19 mouse cellular contexts compared by ENCODE assay signal in genomic region chr12:105075496-105075895, GRCm38 (mm10). TPM values are rescaled to one million over a fixed set of nuclear protein-coding genes. Genes with fewer than 3 reads are reported as not detected.
DNase-seq lines count a peak whose midpoint lies in the region; ATAC-seq and TF ChIP-seq lines count a peak whose summit lies in the region.
"Had no signal": no experiment of that assay in that cellular context is flagged by ENCODE, and none has a peak within 500 bp of the region (broad histone marks: within the 10 kb centered on the region; RNA-seq: fewer than 3 reads in every experiment).

No protein-coding gene starts in this region.

- no peaks in the 10 kb centered on the region for H3K9me3 ChIP-seq in hindbrain, embryonic 13.5 days
- no peaks in the 10 kb centered on the region for H3K9me3 ChIP-seq in hindbrain, embryonic 11.5 days (ENCODE audit: control insufficient read depth, low read length)
- no peaks in the 10 kb centered on the region for H3K9me3 ChIP-seq in ES-Bruce4 (replicated peaks; ENCODE audit: control insufficient read depth, insufficient read depth, low read length, poor library complexity, severe bottlenecking)
- H3K9me3 ChIP-seq in ES-E14 (ENCODE audit: control insufficient read depth, insufficient read depth, low read depth, low read length), result no peaks in the 10 kb centered on the region
- H3K9me3 ChIP-seq in hindbrain, postnatal 0 days (ENCODE audit: low read length), result no peaks in the 10 kb centered on the region
- no peaks in the 10 kb centered on the region for H3K9me3 ChIP-seq in intestine, embryonic 16.5 days (ENCODE audit: control insufficient read depth, low read length)
- H3K9me3 ChIP-seq: heart, embryonic 15.5 days; limb, embryonic 12.5 days; megakaryocyte, embryonic 14.5 days had no signal

- in situ Hi-C loops in ES-E14 (cut with MboI; ENCODE audit: low sequenced_read_pairs in 2 of 2, unreplicated experiment in 2 of 2), result no loop called here

- peak; percentile 69; the same call in 1 of the 2 replicates for TF ChIP-seq EP300 in ES-Bruce4 (IDR thresholded peaks at IDR 0.05; ENCODE audit: insufficient read depth, low read depth, low read length)

- DNase-seq in hindbrain, embryonic 11.5 days (ENCODE audit: low spot score), result no peak
- DNase-seq in ES-E14 (ENCODE audit: low read depth, low spot score), result no peak
- no peak for DNase-seq in hindbrain, postnatal 0 days (ENCODE audit: low spot score)
- DNase-seq in heart, postnatal 4 days, result no peak
- DNase-seq in right cerebral cortex, postnatal 36 days (ENCODE audit: low spot score in 2 of 2), result no peak
- DNase-seq: cerebellum, adult 11 months; kidney, postnatal 36 days; right cerebral cortex, postnatal 14 days; thymus, postnatal 4 days had no signal

- H3K36me3 ChIP-seq in hindbrain, embryonic 13.5 days, result no peaks in the 10 kb centered on the region
- no peaks in the 10 kb centered on the region for H3K36me3 ChIP-seq in hindbrain, embryonic 11.5 days (ENCODE audit: control insufficient read depth, insufficient read depth, low read length)
- H3K36me3 ChIP-seq in ES-Bruce4 (ENCODE audit: control insufficient read depth, insufficient read depth, low read length, poor library complexity, severe bottlenecking), result no peaks in the 10 kb centered on the region
- H3K36me3 ChIP-seq in ES-E14 (ENCODE audit: control insufficient read depth, insufficient read depth, low read length, poor library complexity, severe bottlenecking), result no peaks in the 10 kb centered on the region
- H3K36me3 ChIP-seq in hindbrain, postnatal 0 days (ENCODE audit: insufficient read depth, low read length), result no peaks in the 10 kb centered on the region
- no peaks in the 10 kb centered on the region for H3K36me3 ChIP-seq in intestine, embryonic 16.5 days (ENCODE audit: control insufficient read depth, insufficient read depth, low read length)
- H3K36me3 ChIP-seq: heart, embryonic 15.5 days; limb, embryonic 12.5 days had no signal

- no peak overlapping the region for H3K9ac ChIP-seq in hindbrain, embryonic 13.5 days
- H3K9ac ChIP-seq in hindbrain, embryonic 11.5 days (ENCODE audit: low read depth, low read length), result no peak overlapping the region
- no peak overlapping the region for H3K9ac ChIP-seq in ES-Bruce4 (ENCODE audit: low read depth, poor library complexity, severe bottlenecking)
- H3K9ac ChIP-seq in ES-E14 (ENCODE audit: insufficient read depth, low read depth, low read length, poor library complexity, severe bottlenecking), result no peak overlapping the region
- H3K9ac ChIP-seq in hindbrain, postnatal 0 days (replicated peaks; ENCODE audit: low read length), result no peak overlapping the region
- no peak overlapping the region for H3K9ac ChIP-seq in intestine, embryonic 16.5 days (ENCODE audit: low read depth, low read length)
- H3K9ac ChIP-seq: heart, embryonic 15.5 days; limb, embryonic 12.5 days; liver, embryonic 14.5 days had no signal

- no peaks in the 10 kb centered on the region for H3K27me3 ChIP-seq in hindbrain, embryonic 13.5 days
- H3K27me3 ChIP-seq in hindbrain, embryonic 11.5 days (ENCODE audit: control insufficient read depth, insufficient read depth, low read length), result no peaks in the 10 kb centered on the region
- no peaks in the 10 kb centered on the region for H3K27me3 ChIP-seq in ES-Bruce4 (ENCODE audit: control insufficient read depth, insufficient read depth, low read length, poor library complexity, severe bottlenecking)
- H3K27me3 ChIP-seq in hindbrain, postnatal 0 days (ENCODE audit: insufficient read depth, low read length), result no peaks in the 10 kb centered on the region
- H3K27me3 ChIP-seq in intestine, embryonic 16.5 days (replicated peaks; ENCODE audit: control insufficient read depth, insufficient read depth, low read length), result no peaks in the 10 kb centered on the region
- H3K27me3 ChIP-seq: limb, embryonic 12.5 days had no signal

- WGBS in hindbrain, embryonic 13.5 days, result 54% methylated on average over 7 of the region's 7 CpGs
- WGBS in hindbrain, embryonic 11.5 days, result 73% methylated on average over 7 of the region's 7 CpGs
- WGBS in hindbrain, postnatal 0 days, result 50% methylated on average over 7 of the region's 7 CpGs
- WGBS in intestine, embryonic 16.5 days, result 46% methylated on average over 7 of the region's 7 CpGs

- peaks cover 8% of the 10 kb centered on the region for H3K4me1 ChIP-seq in hindbrain, embryonic 13.5 days (replicated peaks)
- no peaks in the 10 kb centered on the region for H3K4me1 ChIP-seq in hindbrain, embryonic 11.5 days (replicated peaks; ENCODE audit: control insufficient read depth, insufficient read depth, low read length)
- H3K4me1 ChIP-seq in ES-Bruce4 (ENCODE audit: control insufficient read depth, insufficient read depth, low read length), result peaks cover 11% of the 10 kb centered on the region
- peaks cover 5 to 11% of the 10 kb centered on the region in 2 experiments; a peak in 2 of 4 replicates for H3K4me1 ChIP-seq in ES-E14 (ENCODE audit: control insufficient read depth in 2 of 2, insufficient read depth in 2 of 2, low read length in 2 of 2, poor library complexity in 1 of 2)
- no peaks in the 10 kb centered on the region for H3K4me1 ChIP-seq in hindbrain, postnatal 0 days (ENCODE audit: insufficient read depth, low read length)
- H3K4me1 ChIP-seq in intestine, embryonic 16.5 days (ENCODE audit: control insufficient read depth, insufficient read depth, low read length), result no peaks in the 10 kb centered on the region; the same call in 1 of the 2 replicates
- H3K4me1 ChIP-seq: heart, embryonic 15.5 days; limb, embryonic 12.5 days had no signal

- H3K4me3 ChIP-seq in hindbrain, embryonic 13.5 days, result no peak overlapping the region
- no peak overlapping the region for H3K4me3 ChIP-seq in hindbrain, embryonic 11.5 days (ENCODE audit: low read depth, low read length)
- H3K4me3 ChIP-seq in ES-Bruce4 (ENCODE audit: low read depth, low read length), result no peak overlapping the region
- H3K4me3 ChIP-seq in ES-E14 (ENCODE audit: insufficient read depth in 1 of 2, low read depth in 1 of 2, low read length in 2 of 2, poor library complexity in 1 of 2, severe bottlenecking in 1 of 2), result no peak overlapping the region
- H3K4me3 ChIP-seq in hindbrain, postnatal 0 days (ENCODE audit: low read length), result no peak overlapping the region
- no peak overlapping the region for H3K4me3 ChIP-seq in intestine, embryonic 16.5 days (ENCODE audit: low read length)
- H3K4me3 ChIP-seq: heart, embryonic 15.5 days; limb, embryonic 12.5 days; megakaryocyte, embryonic 14.5 days had no signal

- H3K4me2 ChIP-seq in hindbrain, embryonic 13.5 days, result no peak overlapping the region
- H3K4me2 ChIP-seq in hindbrain, embryonic 11.5 days (replicated peaks; ENCODE audit: low read depth, low read length), result no peak overlapping the region
- no peak overlapping the region for H3K4me2 ChIP-seq in hindbrain, postnatal 0 days (ENCODE audit: low read depth, low read length)
- no peak overlapping the region for H3K4me2 ChIP-seq in intestine, embryonic 16.5 days (ENCODE audit: low read depth, low read length)
- H3K4me2 ChIP-seq: heart, embryonic 15.5 days; limb, embryonic 12.5 days had no signal

- no peak for ATAC-seq in hindbrain, embryonic 13.5 days (ENCODE audit: low FRiP score)
- ATAC-seq in hindbrain, embryonic 11.5 days (ENCODE audit: low FRiP score), result no peak; the same call in 1 of the 2 replicates
- ATAC-seq in hindbrain, postnatal 0 days, result 0 out of 2 replicates have a peak, but pooled peaks have one; percentile 40
- no peak for ATAC-seq in intestine, embryonic 16.5 days
- ATAC-seq: CD4-positive, CD25-positive, alpha-beta regulatory T cell, adult 4 months; lung, postnatal 0 days; Patski had no signal

- no peak for TF ChIP-seq CTCF in ES-Bruce4 (IDR thresholded peaks at IDR 0.05; ENCODE audit: low read depth, low read length)
- TF ChIP-seq CTCF in hindbrain, postnatal 0 days (IDR thresholded peaks at IDR 0.05; ENCODE audit: low read depth), result no peak

- no peak for TF ChIP-seq POLR2A in ES-Bruce4 (IDR thresholded peaks at IDR 0.05; ENCODE audit: insufficient read depth, low read length)

- H3K27ac ChIP-seq in hindbrain, embryonic 13.5 days, result 0 out of 2 replicates have a peak overlapping the region, but pooled peaks have one; percentile 40
- H3K27ac ChIP-seq in hindbrain, embryonic 11.5 days (ENCODE audit: low read depth, low read length), result no peak overlapping the region
- H3K27ac ChIP-seq in ES-Bruce4 (ENCODE audit: insufficient read depth, low read length) (peak overlapping the region; percentile 54; the same call in 1 of the 2 replicates), ES-E14 (ENCODE audit: insufficient read depth, low read depth, low read length, poor library complexity, severe bottlenecking) (peak overlapping the region; percentile 95; the same call in 1 of the 2 replicates)
- no peak overlapping the region for H3K27ac ChIP-seq in hindbrain, postnatal 0 days
- no peak overlapping the region for H3K27ac ChIP-seq in intestine, embryonic 16.5 days (ENCODE audit: low read length)
- H3K27ac ChIP-seq: heart, embryonic 15.5 days; limb, embryonic 12.5 days; liver, embryonic 14.5 days had no signal

TF ChIP-seq in ES-E14, 5 proteins besides CTCF, POLR2A, EP300 and RAD21:
- TF ChIP-seq MAFK (IDR thresholded peaks at IDR 0.05; ENCODE audit: insufficient read depth, low read depth, low read length) (no peak), HCFC1 (IDR thresholded peaks at IDR 0.05; ENCODE audit: borderline replicate concordance, insufficient read depth, low read length) (no peak), CHD2 (IDR thresholded peaks at IDR 0.05; ENCODE audit: low read depth, low read length) (no peak), ZC3H11A (IDR thresholded peaks at IDR 0.05; ENCODE audit: borderline replicate concordance, low read depth, low read length) (no peak), ZNF384 (IDR thresholded peaks at IDR 0.05; ENCODE audit: low read depth, low read length) (no peak)

RNA-seq across cellular contexts. Expression of gene Glrx5, which starts 43.0 kb away (rescaled TPM):
- polyA plus RNA-seq in hindbrain, embryonic 13.5 days (2015; fragmentation: Nextera tagmentation; extraction: Ambion mirVana), result 156 and 158 TPM in 2 replicates
- 179 and 198 TPM in 2 replicates for polyA plus RNA-seq in hindbrain, embryonic 11.5 days (2014; fragmentation: Nextera tagmentation; extraction: Ambion mirVana)
- polyA plus RNA-seq in ES-Bruce4 (2011; ENCODE audit: insufficient read depth, insufficient read length, low read depth, missing spikeins), result 36.4 and 38.7 TPM in 2 replicates
- total RNA-seq in ES-E14 (2012; rRNA removed), result 34.2 and 39.4 TPM in 2 replicates
- total RNA-seq in hindbrain, postnatal 0 days (2014; rRNA removed), result 28.6 and 43.1 TPM in 2 replicates
- 195 and 199 TPM in 2 replicates for polyA plus RNA-seq in hindbrain, postnatal 0 days (2015; fragmentation: Nextera tagmentation; extraction: Ambion mirVana)
- total RNA-seq in heart, postnatal 4 days (2021), result 10 to 100 TPM; 81.2 to 82.0 TPM
- 185 and 199 TPM in 2 replicates for polyA plus RNA-seq in intestine, embryonic 16.5 days (2015; fragmentation: Nextera tagmentation; extraction: Ambion mirVana)

Comparison
In these comparisons a context has a peak if more than half of its experiments do, and no peak if none do; other contexts are left out.
1. H3K27ac ChIP-seq: peak in hindbrain, embryonic 13.5 days (single experiment), ES-Bruce4 (single experiment) and ES-E14 (single experiment); none in hindbrain, embryonic 11.5 days (single experiment), hindbrain, postnatal 0 days (single experiment) and intestine, embryonic 16.5 days (single experiment).